Mouse (Mus musculus) heart, embryonic 11.5 days (tissue): ENCODE results near the gene Scyl1. TPM values are rescaled to one million over a fixed set of nuclear protein-coding genes. Genes with fewer than 3 reads are reported as not detected.
A peak's percentile ranks its signal among the peaks of the same experiment; 100 is the strongest.
"Not testable (repeated sequence)": the region's sequence is repeated elsewhere in the genome, so short reads cannot be mapped to it uniquely, and the experiment has no call there.

Experiments used
- ATAC-seq: fragments of 200-750 bp; cut with Nextera tagmentation; replicated peaks from 2 replicates; pipeline ENCODE4 v1.8.0; 2017; ENCODE audit warnings: moderate library complexity; ENCODE audit not compliant: insufficient number of reproducible peaks, low FRiP score, low TSS enrichment
- H3K27ac ChIP-seq: fragments of 300-500 bp; sonication (generic); 2 replicates; pipeline ENCODE4 v1.5.1; 2014; ENCODE audit warnings: mild to moderate bottlenecking, low read depth, low read length
- H3K27me3 ChIP-seq: fragments of 300-500 bp; sonication (generic); 2 replicates; pipeline ENCODE4 v1.6.1; 2014; ENCODE audit warnings: mild to moderate bottlenecking, low read length, mixed read lengths; ENCODE audit not compliant: control insufficient read depth, insufficient read depth
- H3K36me3 ChIP-seq: fragments of 300-500 bp; sonication (generic); 2 replicates; pipeline ENCODE4 v1.6.1; 2014; ENCODE audit warnings: mild to moderate bottlenecking, low read length, moderate library complexity, mixed read lengths; ENCODE audit not compliant: control insufficient read depth, insufficient read depth
- H3K4me1 ChIP-seq: fragments of 300-500 bp; sonication (generic); 2 replicates; pipeline ENCODE4 v1.6.1; 2014; ENCODE audit warnings: low read length; ENCODE audit not compliant: control insufficient read depth, insufficient read depth
- H3K4me2 ChIP-seq: fragments of 300-500 bp; sonication (generic); 2 replicates; pipeline ENCODE4 v1.6.1; 2014; ENCODE audit warnings: mild to moderate bottlenecking, moderate library complexity
- H3K4me3 ChIP-seq: fragments of 300-500 bp; sonication (generic); 2 replicates; pipeline ENCODE4 v1.5.1; 2014; ENCODE audit warnings: low read depth, low read length
- H3K9ac ChIP-seq: fragments of 300-500 bp; sonication (generic); 2 replicates; pipeline ENCODE4 v1.6.1; 2014; ENCODE audit warnings: mild to moderate bottlenecking, low read depth, low read length, moderate library complexity
- H3K9me3 ChIP-seq: fragments of 300-500 bp; sonication (generic); replicated peaks from 2 replicates; pipeline ENCODE4 v1.6.1; 2016; ENCODE audit warnings: low read length; ENCODE audit not compliant: control insufficient read depth
- WGBS: fragments of 180-500 bp; shearing (Covaris S2); extraction: QIAGEN DNeasy Blood & Tissue Kit; methylation state at CpG from one replicate; pipeline ENCODE4 v1.1.7; 2014; ENCODE audit not compliant: insufficient replicate concordance; 5-methylcytosine and 5-hydroxymethylcytosine counted together
- polyA plus RNA-seq: library from polyadenylated mRNA; unstranded; fragments of >200 nt; fragmentation: Nextera tagmentation; extraction: Ambion mirVana; gene quantifications from 2 replicates; pipeline ENCODE4 v1.2.1, GENCODE M21; 2014

The Scyl1 gene
- polyA plus RNA-seq, 1 experiment from 2014 or later, result 59.4 TPM

DNA sequence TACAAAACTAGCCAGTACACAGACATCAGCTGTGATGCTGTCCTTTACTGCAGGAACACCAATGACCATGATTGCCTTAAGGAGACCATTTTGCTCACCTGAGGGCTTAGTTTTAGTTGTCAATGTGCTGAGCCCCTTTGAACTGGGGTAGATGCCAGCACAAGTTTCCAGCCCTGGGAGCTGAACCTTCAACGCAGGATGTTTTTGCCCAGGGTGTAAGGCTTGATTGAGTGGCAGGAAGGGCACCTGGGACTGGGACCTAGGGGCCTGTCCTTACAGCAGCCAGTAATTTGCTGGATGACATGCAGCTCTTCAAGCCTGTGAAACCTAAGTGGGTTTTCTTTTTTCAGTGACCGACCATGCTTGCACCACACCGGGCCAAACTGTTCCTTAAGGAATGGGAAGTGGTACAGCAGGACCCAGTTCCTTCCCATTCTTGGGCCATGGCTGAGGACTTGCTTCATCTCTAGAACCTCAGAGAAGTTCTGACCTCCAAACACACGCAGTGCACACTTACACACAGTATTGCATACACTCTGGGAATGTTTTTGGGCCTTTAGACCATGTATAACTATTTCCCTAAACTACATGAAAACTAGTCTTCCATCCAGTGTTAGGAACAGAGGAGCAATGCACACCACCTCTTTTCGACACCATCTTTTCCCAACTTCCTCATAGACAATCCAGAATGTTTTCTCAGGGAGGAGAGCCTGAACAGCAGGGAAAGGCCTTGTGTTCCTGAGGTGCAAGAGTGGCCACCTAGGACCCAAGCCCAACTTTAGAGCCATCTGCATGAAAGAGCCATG is 23.8 kb upstream of the Scyl1 start:
- no peak overlapping the region for H3K4me3 ChIP-seq
- no peaks in the 10 kb centered on the region for H3K27me3 ChIP-seq
- peak; percentile 59 for ATAC-seq
- H3K9me3 ChIP-seq, result no peaks in the 10 kb centered on the region
- peak overlapping the region; percentile 66 for H3K27ac ChIP-seq
- WGBS, result 35% methylated on average over 5 of the region's 5 CpGs
- peaks cover 31% of the 10 kb centered on the region for H3K36me3 ChIP-seq
- peak overlapping the region; percentile 39; the same call in 1 of the 2 replicates for H3K9ac ChIP-seq
- H3K4me2 ChIP-seq, result peak overlapping the region; percentile 14
- H3K4me1 ChIP-seq, result peaks cover 23% of the 10 kb centered on the region

DNA sequence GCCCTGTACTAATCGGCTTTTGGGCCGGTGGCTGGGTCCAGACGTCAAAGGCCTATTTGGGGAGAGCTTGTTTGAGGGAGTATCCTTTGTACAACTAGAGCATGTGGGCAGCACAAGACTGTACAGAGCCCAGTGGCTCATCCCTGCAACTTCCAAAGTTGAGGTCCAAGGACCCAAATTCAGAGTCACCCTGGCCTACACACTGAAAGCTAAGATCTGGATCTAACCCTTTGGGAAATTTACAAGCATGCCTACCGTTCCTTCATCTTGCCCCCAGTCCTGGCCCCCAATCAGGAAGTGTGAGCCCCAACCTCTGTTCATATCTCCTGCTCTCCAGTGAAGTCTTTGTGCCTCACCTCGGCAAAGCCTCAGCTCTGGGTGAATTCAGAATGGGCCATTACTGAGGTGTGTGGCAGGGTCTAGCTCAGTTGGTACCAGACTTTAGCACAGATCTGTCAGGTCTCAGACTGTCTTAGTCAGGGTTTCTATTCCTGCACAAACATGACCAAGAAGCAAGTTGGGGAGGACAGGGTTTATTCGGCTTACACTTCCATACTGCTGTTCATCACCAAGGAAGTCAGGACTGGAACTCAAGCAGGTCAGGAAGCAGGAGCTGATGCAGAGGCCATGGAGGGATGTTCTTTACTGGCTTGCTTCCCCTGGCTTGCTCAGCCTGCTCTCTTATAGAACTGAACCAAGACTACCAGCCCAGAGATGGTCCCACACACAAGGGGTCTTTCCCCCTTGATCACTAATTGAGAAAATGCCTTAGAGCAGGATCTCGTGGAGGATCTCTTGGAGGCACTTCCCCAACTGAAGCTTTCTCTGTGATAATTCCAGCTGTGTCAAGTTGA is 22.9 kb upstream of the Scyl1 start:
- peaks cover 23% of the 10 kb centered on the region for H3K4me1 ChIP-seq
- WGBS, result 29% methylated on average over 7 of the region's 7 CpGs
- not testable (repeated sequence) for H3K9ac ChIP-seq, H3K27me3 ChIP-seq, H3K4me3 ChIP-seq, H3K4me2 ChIP-seq, H3K9me3 ChIP-seq
- peaks cover 27% of the 10 kb centered on the region for H3K36me3 ChIP-seq
- peak; percentile 53; the same call in 1 of the 2 replicates for ATAC-seq
- H3K27ac ChIP-seq, result peak overlapping the region; percentile 66

DNA sequence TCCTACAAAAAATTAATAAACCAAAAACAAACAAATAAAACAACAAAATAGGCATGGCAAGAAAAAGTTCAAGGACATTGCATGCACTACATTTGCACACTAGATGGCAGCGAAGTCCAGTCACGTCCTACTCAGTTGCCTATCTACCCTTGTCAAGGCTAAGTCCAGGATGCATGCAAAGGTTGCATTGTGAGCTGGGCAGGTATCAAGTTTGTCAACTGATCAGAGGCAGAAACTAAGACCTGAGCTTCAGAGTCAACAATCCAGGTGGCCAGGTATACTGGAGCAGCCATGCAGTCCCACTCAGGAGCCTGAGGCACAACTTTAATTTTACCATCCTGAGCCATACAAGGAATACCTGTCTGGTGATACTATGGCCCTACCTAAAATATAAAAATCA is 21.9 kb upstream of the Scyl1 start:
- no peaks in the 10 kb centered on the region for H3K9me3 ChIP-seq
- H3K4me1 ChIP-seq, result peaks cover 23% of the 10 kb centered on the region
- 0 out of 2 replicates have a peak overlapping the region, but pooled peaks have one; percentile 10 for H3K27ac ChIP-seq
- no peak overlapping the region for H3K9ac ChIP-seq
- H3K4me2 ChIP-seq, result no peak overlapping the region
- H3K36me3 ChIP-seq, result peaks cover 23% of the 10 kb centered on the region
- H3K27me3 ChIP-seq, result no peaks in the 10 kb centered on the region
- 0 out of 2 replicates have a peak, but pooled peaks have one; percentile 16 for ATAC-seq
- WGBS, result 0% methylated on average over 2 of the region's 2 CpGs
- no peak overlapping the region for H3K4me3 ChIP-seq

DNA sequence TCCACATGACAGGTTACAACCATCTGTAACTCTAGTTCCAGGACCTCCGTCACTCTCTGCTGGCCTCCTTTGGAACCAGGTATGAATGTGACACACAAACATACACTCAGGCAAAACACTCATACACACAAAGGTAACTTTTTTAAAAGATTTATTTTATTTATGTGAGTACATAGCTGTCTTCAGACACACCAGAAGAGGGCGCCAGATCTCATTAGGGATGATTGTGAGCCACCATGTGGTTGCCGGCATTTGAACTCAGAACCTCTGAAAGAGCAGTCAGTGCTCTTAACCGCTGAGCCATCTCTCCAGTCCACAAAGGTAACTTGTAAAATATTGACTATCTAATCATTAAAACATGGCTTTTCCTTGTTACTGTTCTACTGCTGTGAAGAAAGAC is 20.1 kb upstream of the Scyl1 start:
- Histone ChIP-seq H3K9ac (no peak overlapping the region), H3K4me1 (peaks cover 23% of the 10 kb centered on the region), H3K27me3 (no peaks in the 10 kb centered on the region), H3K4me3 (no peak overlapping the region), H3K9me3 (no peaks in the 10 kb centered on the region), H3K4me2 (no peak overlapping the region), H3K36me3 (peaks cover 6% of the 10 kb centered on the region), H3K27ac (no peak overlapping the region)
- WGBS, result 69% methylated on average over 4 of the region's 4 CpGs
- no peak for ATAC-seq

DNA sequence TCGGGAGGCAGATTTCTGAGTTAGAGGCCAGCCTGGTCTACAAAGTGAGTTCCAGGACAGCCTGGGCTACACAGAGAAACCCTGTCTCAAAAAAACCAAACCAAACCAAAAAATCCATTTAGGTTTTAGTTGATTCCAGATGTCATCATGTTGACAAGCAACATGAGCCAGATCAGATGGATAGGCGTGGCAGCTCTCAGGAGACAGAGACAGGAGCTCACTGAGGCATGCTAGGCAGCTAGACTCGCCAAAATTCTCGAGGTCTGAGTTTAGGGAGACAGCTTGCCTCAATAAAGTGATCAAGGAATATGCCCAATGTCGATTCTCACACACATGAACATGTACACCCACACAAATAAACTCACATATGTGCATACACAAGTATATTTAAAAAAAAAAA is 17.8 kb upstream of the Scyl1 start:
- no peak overlapping the region for H3K27ac ChIP-seq
- H3K9me3 ChIP-seq, result no peaks in the 10 kb centered on the region
- H3K9ac ChIP-seq, result no peak overlapping the region
- no peak overlapping the region for H3K4me3 ChIP-seq
- WGBS, result 69% methylated on average over 5 of the region's 5 CpGs
- H3K27me3 ChIP-seq, result no peaks in the 10 kb centered on the region
- no peak overlapping the region for H3K4me2 ChIP-seq
- no peaks in the 10 kb centered on the region for H3K36me3 ChIP-seq
- ATAC-seq, result no peak
- peaks cover 11% of the 10 kb centered on the region for H3K4me1 ChIP-seq

DNA sequence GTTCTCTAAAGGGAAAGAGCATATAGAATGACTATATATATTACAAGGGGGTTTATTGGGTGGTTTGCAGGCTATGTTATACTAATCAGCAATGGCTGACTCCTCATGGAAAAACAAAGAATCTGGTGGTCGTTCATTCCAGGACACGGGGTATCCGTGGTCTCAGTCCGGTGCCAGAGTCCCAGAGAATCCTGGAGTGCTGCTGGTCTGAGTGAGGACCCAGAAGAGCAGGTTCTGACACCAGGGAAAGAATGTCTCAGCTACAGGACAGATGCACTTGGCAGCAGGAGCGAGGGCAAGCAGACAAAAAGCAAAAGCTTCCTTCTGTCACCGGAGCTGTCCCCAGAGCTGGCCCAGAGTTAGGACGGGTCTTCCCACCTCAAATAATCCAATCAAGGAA is 17.4 kb upstream of the Scyl1 start:
- no peak for ATAC-seq
- Histone ChIP-seq H3K9ac (no peak overlapping the region), H3K4me2 (no peak overlapping the region), H3K27ac (no peak overlapping the region), H3K4me3 (no peak overlapping the region), H3K36me3 (no peaks in the 10 kb centered on the region), H3K27me3 (no peaks in the 10 kb centered on the region), H3K9me3 (no peaks in the 10 kb centered on the region), H3K4me1 (peaks cover 11% of the 10 kb centered on the region)
- 75% methylated on average over 7 of the region's 7 CpGs for WGBS

DNA sequence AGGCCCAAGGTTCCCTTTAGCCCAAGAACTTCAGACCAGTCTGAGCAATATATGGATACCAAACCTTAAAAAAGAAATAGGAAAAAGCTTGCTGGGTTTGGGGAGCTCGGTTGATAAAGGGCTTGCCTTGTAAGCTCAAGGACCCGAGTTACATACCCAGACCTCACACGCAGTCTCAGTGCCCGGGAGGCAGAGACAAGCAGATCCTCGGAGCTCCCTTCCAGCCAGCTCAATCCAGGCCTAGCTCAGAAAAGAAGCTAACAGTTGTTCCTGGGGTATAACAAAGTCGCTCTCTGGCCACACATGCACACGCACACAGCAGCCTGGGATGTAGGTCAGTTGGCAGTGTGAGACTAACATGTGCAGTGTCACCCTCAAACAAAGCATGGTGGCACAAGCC is 16.7 kb upstream of the Scyl1 start:
- 0 out of 2 replicates have a peak overlapping the region, but pooled peaks have one; percentile 29 for H3K4me2 ChIP-seq
- no peaks in the 10 kb centered on the region for H3K36me3 ChIP-seq
- no peak overlapping the region for H3K4me3 ChIP-seq
- no peak for ATAC-seq
- no peak overlapping the region for H3K9ac ChIP-seq
- no peaks in the 10 kb centered on the region for H3K9me3 ChIP-seq
- H3K4me1 ChIP-seq, result peaks cover 11% of the 10 kb centered on the region
- peak overlapping the region; percentile 65 for H3K27ac ChIP-seq
- H3K27me3 ChIP-seq, result no peaks in the 10 kb centered on the region
- 75% methylated on average over 7 of the region's 7 CpGs for WGBS

DNA sequence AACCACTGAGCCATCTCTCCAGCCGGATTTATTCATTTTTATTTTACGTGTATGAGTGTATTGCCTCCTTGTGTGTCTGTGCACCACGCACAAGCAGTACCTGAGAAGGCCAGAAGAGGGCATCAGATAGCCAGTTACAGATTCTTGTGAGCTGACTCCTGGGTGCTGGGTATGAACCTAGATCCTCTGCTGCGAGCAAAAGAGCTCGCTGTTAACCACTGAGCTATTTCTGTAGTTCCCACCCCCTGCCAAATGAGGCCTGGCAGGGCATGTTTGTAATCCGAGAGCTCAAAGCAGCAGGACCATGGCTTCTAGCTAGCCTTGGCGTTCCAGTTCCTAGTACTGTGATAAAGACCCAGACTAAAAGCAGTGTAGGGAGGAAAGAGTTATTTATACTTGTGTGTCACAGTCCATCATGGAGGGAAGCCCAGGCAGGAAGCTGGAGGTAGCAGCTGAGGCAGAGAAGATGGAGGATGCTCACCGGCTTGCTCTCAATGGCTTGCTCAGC is 16.0 kb upstream of the Scyl1 start:
- Histone ChIP-seq H3K9ac (no peak overlapping the region), H3K4me3 (no peak overlapping the region; the same call in 1 of the 2 replicates), H3K4me1 (peaks cover 11% of the 10 kb centered on the region), H3K27ac (peak overlapping the region; percentile 65), H3K9me3 (no peaks in the 10 kb centered on the region), H3K36me3 (no peaks in the 10 kb centered on the region), H3K4me2 (peak overlapping the region; percentile 29; the same call in 1 of the 2 replicates), H3K27me3 (no peaks in the 10 kb centered on the region)
- ATAC-seq, result peak; percentile 31; the same call in 1 of the 2 replicates
- WGBS, result 8% methylated on average over 8 of the region's 8 CpGs
